Mouse (Mus musculus): Measurements from ENCODE around the gene Dhx37.

DNA sequence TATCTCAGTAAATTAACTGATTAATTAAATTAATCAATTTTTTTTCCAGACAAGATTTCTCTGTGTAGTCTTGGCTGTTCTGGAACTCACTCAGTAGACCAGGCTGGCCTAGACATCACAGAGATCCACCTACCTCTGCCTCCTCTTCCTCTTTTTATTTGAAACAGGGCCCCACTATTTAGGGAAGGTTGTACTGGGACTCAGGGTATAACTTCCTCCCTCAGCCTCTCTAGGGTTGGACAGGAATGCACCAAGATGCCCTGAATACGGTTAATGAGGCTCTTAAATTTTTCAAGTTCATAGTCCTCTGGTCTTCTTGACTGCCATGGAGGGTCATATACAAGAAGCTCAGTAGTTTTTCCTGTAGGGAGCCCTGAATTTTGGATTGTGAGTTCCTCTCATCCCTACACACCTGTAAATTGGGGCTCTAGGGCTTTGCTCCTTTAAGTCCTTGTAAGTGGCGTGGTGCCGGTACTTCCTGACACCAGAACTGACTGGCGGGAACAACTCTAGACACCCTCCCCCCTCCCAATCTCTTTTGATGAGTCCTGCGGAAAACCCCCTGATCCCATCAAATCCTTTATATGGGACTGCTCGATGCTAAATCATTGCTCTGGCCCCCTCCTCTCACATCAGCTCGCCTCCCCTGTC lies 6.8 kb upstream of the Dhx37 start:
- TF ChIP-seq POLR2A (IDR thresholded peaks at IDR 0.05; ENCODE audit: control insufficient read depth, low read depth, low read length) (no peak), CTCF (IDR thresholded peaks at IDR 0.05; ENCODE audit: control insufficient read depth, insufficient read depth, insufficient replicate concordance, low read depth, low read length) (no peak)

Measured in testis, adult 2 months (tissue).